Mouse (Mus musculus) ES-E14 (cell line): ENCODE results near the gene Tnr.

Source experiments
- HCFC1 ChIP-seq: IDR thresholded peaks from 2 replicates; pipeline ENCODE4 v1.6.1; 2012; ENCODE audit warnings: low read length, inconsistent platforms, borderline replicate concordance; ENCODE audit not compliant: insufficient read depth
- MAFK ChIP-seq: IDR thresholded peaks from 2 replicates; pipeline ENCODE4 v1.6.1; 2014; ENCODE audit warnings: mild to moderate bottlenecking, low read depth, low read length, inconsistent platforms; ENCODE audit not compliant: insufficient read depth

DNA sequence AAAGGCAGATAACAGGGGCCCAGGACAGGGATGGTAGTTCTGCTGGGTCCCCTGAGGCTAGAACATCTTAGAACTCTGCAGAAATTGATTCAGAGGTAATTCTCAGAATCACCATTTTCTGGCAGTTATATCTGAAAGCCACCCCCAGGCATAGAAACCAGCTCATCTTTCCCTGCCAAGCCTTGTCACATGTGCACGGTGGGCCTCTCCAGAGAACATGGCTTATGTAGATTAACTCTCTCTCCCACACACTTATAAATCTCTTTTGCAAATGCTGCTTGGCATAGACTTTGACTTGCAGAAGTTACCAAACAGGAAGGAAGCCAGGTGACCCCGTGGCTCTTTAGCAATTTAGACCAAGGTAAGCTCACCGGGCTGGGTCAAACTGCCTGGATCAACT, 215.9 kb downstream of the Tnr start:
- TF ChIP-seq MAFK (no peak), HCFC1 (no peak)
